Mouse (Mus musculus) ZHBTc4 (cell line): Measurements from ENCODE around the gene Aldh3b1.
"Not testable (repeated sequence)": the region's sequence is repeated elsewhere in the genome, so short reads cannot be mapped to it uniquely, and the experiment has no call there.

ENCODE experiments used
- DNase-seq: peaks from one replicate; pipeline ENCODE4 v3.0.0-alpha.2; 2011; ENCODE audit warnings: low read depth, low spot score

Aldh3b1 gene

GRCm38 (mm10) chr19:3929211-3929941 is at the start of gene Aldh3b1:
Aldh3b1 (minus strand) TSS chr19:3929808.
- no peak for DNase-seq

GRCm38 (mm10) chr19:3975866-3976265 is 46.3 kb upstream of the Aldh3b1 start:
- DNase-seq: no peak

- not testable (repeated sequence) for DNase-seq
Observed at GRCm38 (mm10) chr19:3974608-3975007, 45.0 kb upstream of the Aldh3b1 start.

DNA sequence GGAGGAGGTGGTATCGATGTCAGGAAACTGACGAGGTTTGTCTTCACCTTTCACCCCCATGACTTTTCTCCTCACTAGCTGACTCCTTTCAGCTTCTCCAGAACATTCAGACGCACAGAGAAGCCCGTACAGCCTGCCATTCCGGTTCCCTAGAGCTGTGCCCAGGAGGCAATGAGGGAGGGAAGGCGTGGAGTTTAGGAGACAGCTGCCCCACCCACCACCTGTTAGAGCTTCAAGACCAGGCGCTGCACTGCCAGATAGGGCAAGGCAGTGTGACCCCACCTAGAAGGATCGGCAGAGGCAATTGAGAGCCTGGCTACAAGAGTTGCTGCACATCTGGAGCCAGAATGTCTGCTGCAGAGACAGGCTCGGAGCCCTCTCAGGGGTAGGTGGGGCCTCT is 42.6 kb upstream of the Aldh3b1 start, which contains the start of gene Aldh3b2:
Gene Aldh3b2, plus strand, starts transcription at position 100 of the 400 bp plus-strand sequence.
- DNase-seq: peak; percentile 70

DNA sequence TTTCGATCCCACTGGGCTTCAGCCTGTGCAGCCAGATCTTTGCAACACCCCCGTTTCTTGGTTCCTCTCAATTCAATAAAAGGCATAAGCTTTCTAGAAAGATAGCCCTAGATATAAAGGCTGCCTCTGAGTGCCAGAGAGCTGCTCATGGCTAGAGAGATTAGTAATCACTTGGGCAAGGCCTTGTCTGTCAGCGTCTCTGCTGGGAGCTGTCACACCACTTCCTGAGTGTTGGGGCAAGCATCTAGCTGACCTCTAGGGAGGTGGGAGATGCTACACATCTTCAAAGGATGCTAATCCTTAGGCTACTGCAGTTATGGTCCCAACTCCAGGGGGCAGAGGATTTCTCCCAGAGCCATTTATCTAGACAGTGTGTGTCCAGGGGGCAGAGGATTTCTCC is 37.6 kb upstream of the Aldh3b1 start:
- no peak for DNase-seq

- peak; percentile 43 for DNase-seq
Observed at GRCm38 (mm10) chr19:3966330-3967075, 36.9 kb upstream of the Aldh3b1 start.

GRCm38 (mm10) chr19:3964030-3964429 is 34.4 kb upstream of the Aldh3b1 start:
- no peak for DNase-seq

DNA sequence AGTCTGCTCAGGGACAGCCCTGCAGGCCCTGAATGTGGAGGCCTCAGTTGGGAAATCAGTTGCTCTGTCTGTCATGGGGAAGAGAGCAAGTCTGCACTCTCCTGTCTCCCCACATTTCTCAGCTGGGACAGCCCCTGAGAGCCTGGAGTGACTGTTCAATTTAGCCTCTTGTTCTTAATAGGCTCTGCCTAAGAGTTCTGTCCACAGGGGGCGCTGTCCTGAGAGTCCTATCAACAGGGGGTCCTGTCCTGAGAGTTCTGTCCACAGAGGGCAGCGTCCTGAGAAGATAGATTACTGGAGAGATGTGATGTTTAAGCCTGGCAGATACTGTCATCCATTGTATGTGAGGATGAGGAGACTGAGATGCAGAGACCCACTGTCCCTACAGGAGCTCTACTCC is 32.9 kb upstream of the Aldh3b1 start:
- peak; percentile 62 for DNase-seq

DNA sequence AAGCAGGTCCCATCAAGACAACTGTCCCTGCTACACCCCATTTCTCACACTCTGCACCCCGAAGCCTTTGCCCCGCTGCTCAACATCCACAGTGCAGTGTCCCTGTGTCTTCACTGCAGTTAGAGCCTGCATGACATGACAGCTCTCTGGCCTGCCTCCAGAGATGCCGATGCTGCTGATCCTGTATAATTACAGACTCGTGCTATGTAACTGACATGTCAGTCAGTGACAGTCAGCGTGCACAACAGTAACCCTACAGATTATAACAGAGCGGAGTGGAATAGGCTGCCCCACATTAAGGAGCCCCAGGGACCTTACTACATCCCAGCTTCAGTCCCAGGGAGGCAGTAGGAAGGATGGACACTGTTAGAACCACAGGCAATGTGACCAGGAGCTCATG is 32.2 kb upstream of the Aldh3b1 start:
- DNase-seq: not testable (repeated sequence)

DNA sequence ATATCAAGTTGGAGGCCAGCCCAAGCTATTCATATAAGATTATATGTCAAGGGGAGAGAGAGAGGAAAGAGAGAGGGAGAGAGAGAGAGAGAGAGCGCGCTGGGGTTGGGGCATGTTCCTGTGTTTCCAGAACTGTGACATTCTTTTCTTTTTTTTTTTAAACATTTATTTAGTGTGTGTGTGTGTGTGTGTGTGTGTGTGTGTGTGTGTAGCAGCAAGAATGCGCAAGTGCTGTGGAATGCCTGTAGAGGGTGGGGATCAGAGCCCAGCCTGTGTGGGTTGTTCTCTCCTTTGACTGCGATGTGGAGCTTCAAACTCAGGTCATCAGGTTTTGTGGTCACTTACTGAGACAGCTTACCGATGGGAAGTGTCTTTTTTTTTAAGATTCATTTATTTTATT is 30.6 kb upstream of the Aldh3b1 start:
- DNase-seq: no peak

GRCm38 (mm10) chr19:3959030-3959429 is 29.4 kb upstream of the Aldh3b1 start:
- DNase-seq: no peak

GRCm38 (mm10) chr19:3958470-3958869 is 28.9 kb upstream of the Aldh3b1 start, which contains the start of gene Aldh3b3:
Aldh3b3 (plus strand) TSS chr19:3958645.
- no peak for DNase-seq

DNA sequence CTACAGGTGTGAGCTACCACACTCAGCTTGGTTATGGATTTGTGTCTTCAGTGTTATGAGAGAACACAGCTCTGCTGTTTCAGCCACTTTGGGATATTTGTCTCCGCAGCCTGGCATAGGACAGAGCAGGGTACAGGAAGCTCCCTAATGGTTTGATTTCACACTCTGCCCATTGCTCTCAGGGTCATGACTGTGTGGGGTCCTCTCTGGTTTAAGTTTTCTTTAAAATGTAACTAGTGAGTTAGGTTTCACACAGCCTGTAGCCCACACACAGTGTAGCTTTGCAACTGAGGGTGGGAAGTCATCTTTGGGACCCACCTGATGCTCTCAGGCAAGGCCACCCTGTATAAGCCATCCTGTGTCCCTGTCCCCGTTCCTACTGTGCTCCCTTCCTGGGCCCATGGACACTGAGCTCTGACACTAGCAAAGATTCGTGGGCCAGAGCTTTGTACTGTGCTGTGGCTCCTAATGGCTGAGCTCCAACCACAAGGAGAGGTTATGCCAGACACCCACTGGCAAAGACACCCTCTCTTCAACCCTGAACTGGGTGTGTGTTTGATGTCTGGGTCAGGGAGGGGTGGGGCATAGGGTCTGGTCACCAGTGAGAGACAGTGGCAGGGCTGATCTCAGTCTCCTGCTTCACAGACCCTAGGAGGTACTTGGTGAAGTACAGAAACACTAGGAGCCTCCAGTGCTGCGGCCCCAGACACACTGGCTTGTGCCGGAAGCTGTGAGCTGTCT is 27.9 kb upstream of the Aldh3b1 start:
- DNase-seq: not testable (repeated sequence)

GRCm38 (mm10) chr19:3955804-3956203 is 26.2 kb upstream of the Aldh3b1 start:
- DNase-seq: no peak

GRCm38 (mm10) chr19:3955033-3955432 is 25.4 kb upstream of the Aldh3b1 start:
- DNase-seq: no peak

DNA sequence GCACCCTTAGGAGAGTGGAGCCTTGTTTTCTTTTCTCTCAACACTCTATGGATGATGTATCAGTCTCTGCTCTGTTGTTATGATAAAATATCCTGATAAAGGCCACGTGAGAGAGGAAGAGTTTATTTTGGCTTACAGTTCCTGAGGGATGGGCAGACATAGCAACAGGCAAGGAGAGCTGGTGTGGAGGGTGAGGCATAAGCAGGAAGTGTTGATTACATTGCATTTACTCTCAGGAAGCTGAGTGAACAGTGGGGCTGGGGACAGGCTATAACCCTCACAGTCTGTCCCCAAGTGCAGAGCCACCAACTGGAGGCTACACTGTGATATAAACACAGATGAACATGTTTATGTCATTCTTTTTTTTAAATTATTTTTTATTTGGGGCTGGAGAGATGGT is 22.5 kb upstream of the Aldh3b1 start:
- no peak for DNase-seq

DNA sequence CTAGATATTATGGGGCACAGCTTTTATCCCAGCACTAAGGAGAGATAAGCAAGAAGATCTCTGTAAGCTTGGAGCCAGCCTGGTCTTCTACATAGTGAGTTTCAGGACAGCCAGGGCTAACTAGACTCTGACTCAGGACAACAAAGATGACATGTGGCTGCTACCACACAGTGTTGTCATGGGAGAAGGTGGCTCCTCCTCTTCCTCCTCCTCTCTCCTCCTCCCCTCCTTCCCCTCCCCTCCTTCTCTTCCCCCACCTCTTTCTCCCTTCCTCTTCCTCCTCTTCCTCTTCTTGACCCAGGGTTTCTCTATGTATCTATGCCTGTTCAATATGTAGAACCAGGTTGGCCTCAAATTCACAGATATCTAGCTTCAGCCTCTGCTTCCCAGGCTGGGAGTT is 21.9 kb upstream of the Aldh3b1 start:
- DNase-seq: no peak

GRCm38 (mm10) chr19:3950331-3950730 is 20.7 kb upstream of the Aldh3b1 start:
- no peak for DNase-seq

DNA sequence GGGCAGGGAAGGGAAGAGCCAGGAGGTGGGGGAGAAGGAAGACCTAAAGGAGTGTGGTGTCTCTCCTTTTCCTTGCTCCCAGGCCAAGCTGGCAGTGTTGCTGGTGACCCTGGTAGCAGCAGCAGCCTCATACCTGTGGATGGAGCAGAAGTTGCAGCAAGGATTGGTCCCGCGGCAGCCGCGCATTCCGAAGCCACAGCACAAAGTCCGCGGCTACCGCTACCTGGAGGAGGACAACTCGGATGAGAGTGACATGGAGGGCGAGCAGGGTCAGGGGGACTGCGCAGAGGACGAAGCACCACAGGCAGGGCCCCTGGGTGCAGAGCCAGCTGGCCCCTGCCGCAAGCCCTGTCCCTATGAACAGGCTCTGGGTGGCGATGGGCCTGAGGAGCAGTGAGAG is 18.9 kb upstream of the Aldh3b1 start:
- no peak for DNase-seq

GRCm38 (mm10) chr19:3947813-3948212 is 18.2 kb upstream of the Aldh3b1 start:
- no peak for DNase-seq

- DNase-seq: peak; percentile 80
Observed at GRCm38 (mm10) chr19:3946715-3947114, 17.1 kb upstream of the Aldh3b1 start.

GRCm38 (mm10) chr19:3945872-3946564 is 16.4 kb upstream of the Aldh3b1 start:
- DNase-seq: peak; percentile 55
